Mouse (Mus musculus): ENCODE measurements at regions not wholly inside any gene's neighbourhood (a gene's known extent, or its start where the extent isn't known, plus 50 kb on each side); places are given as distances from the start of the nearest gene placed in this dataset.

- no peaks in the 10 kb centered on the region for H3K9me3 ChIP-seq (ENCODE audit: control insufficient read depth, low read length)
- no peaks in the 10 kb centered on the region for H3K27me3 ChIP-seq (ENCODE audit: control insufficient read depth, insufficient read depth, low read length)
- H3K27ac ChIP-seq (replicated peaks; ENCODE audit: low read depth, low read length), result no peak overlapping the region
- no peak for ATAC-seq (ENCODE audit: low FRiP score, low read depth)
- no peaks in the 10 kb centered on the region for H3K36me3 ChIP-seq (ENCODE audit: control insufficient read depth, insufficient read depth, low read length)
- H3K9ac ChIP-seq (ENCODE audit: low read depth, low read length, severe bottlenecking), result no peak overlapping the region
- H3K4me1 ChIP-seq (ENCODE audit: control insufficient read depth, insufficient read depth, low read length), result no peaks in the 10 kb centered on the region
- no peak overlapping the region for H3K4me3 ChIP-seq (replicated peaks; ENCODE audit: low read length)
- TF ChIP-seq POLR2A (IDR thresholded peaks at IDR 0.05; ENCODE audit: borderline replicate concordance, extremely low read depth, insufficient read depth, insufficient read length), result no peak
- H3K4me2 ChIP-seq (replicated peaks; ENCODE audit: low read depth, low read length, severe bottlenecking), result no peak overlapping the region
- DNase-seq (ENCODE audit: low spot score), result no peak
- WGBS, result 40% methylated on average over 2 of the region's 2 CpGs
Measured at GRCm38 (mm10) chr15:61259047-61259446, 336.2 kb upstream of the A1bg start.

GRCm38 (mm10) chr15:61244511-61244910, 321.7 kb upstream of the A1bg start:
- Histone ChIP-seq H3K4me3 (replicated peaks; ENCODE audit: low read length) (no peak overlapping the region), H3K36me3 (ENCODE audit: control insufficient read depth, insufficient read depth, low read length) (no peaks in the 10 kb centered on the region), H3K27me3 (ENCODE audit: control insufficient read depth, insufficient read depth, low read length) (no peaks in the 10 kb centered on the region), H3K9me3 (ENCODE audit: control insufficient read depth, low read length) (no peaks in the 10 kb centered on the region), H3K4me2 (replicated peaks; ENCODE audit: low read depth, low read length, severe bottlenecking) (no peak overlapping the region), H3K9ac (ENCODE audit: low read depth, low read length, severe bottlenecking) (no peak overlapping the region), H3K4me1 (ENCODE audit: control insufficient read depth, insufficient read depth, low read length) (peaks cover 13% of the 10 kb centered on the region), H3K27ac (replicated peaks; ENCODE audit: low read depth, low read length) (no peak overlapping the region)
- no peak for TF ChIP-seq POLR2A (IDR thresholded peaks at IDR 0.05; ENCODE audit: borderline replicate concordance, extremely low read depth, insufficient read depth, insufficient read length)
- 79% methylated on average over 2 of the region's 2 CpGs for WGBS
- ATAC-seq (ENCODE audit: low FRiP score, low read depth) (no peak), DNase-seq (ENCODE audit: low spot score) (no peak)

- Histone ChIP-seq H3K4me2 (replicated peaks; ENCODE audit: low read depth, low read length, severe bottlenecking) (no peak overlapping the region), H3K9me3 (ENCODE audit: control insufficient read depth, low read length) (no peaks in the 10 kb centered on the region), H3K27ac (replicated peaks; ENCODE audit: low read depth, low read length) (no peak overlapping the region), H3K27me3 (ENCODE audit: control insufficient read depth, insufficient read depth, low read length) (no peaks in the 10 kb centered on the region), H3K9ac (ENCODE audit: low read depth, low read length, severe bottlenecking) (no peak overlapping the region), H3K36me3 (ENCODE audit: control insufficient read depth, insufficient read depth, low read length) (no peaks in the 10 kb centered on the region), H3K4me1 (ENCODE audit: control insufficient read depth, insufficient read depth, low read length) (peaks cover 14% of the 10 kb centered on the region), H3K4me3 (replicated peaks; ENCODE audit: low read length) (no peak overlapping the region)
- DNase-seq (ENCODE audit: low spot score), result no peak
- TF ChIP-seq POLR2A (IDR thresholded peaks at IDR 0.05; ENCODE audit: borderline replicate concordance, extremely low read depth, insufficient read depth, insufficient read length), result no peak
- no peak for ATAC-seq (ENCODE audit: low FRiP score, low read depth)
- 65% methylated on average over 2 of the region's 2 CpGs for WGBS
Measured at GRCm38 (mm10) chr15:61242161-61242681, 319.4 kb upstream of the A1bg start.

- peaks cover 14% of the 10 kb centered on the region for H3K4me1 ChIP-seq (ENCODE audit: control insufficient read depth, insufficient read depth, low read length)
- DNase-seq (ENCODE audit: low spot score), result no peak
- H3K4me3 ChIP-seq (replicated peaks; ENCODE audit: low read length), result no peak overlapping the region
- H3K9me3 ChIP-seq (ENCODE audit: control insufficient read depth, low read length), result no peaks in the 10 kb centered on the region
- no peak for ATAC-seq (ENCODE audit: low FRiP score, low read depth)
- H3K4me2 ChIP-seq (replicated peaks; ENCODE audit: low read depth, low read length, severe bottlenecking), result no peak overlapping the region
- 88% methylated on average over 1 of the region's 1 CpGs for WGBS
- TF ChIP-seq POLR2A (IDR thresholded peaks at IDR 0.05; ENCODE audit: borderline replicate concordance, extremely low read depth, insufficient read depth, insufficient read length), result no peak
- H3K27ac ChIP-seq (replicated peaks; ENCODE audit: low read depth, low read length), result no peak overlapping the region
- no peaks in the 10 kb centered on the region for H3K36me3 ChIP-seq (ENCODE audit: control insufficient read depth, insufficient read depth, low read length)
- no peaks in the 10 kb centered on the region for H3K27me3 ChIP-seq (ENCODE audit: control insufficient read depth, insufficient read depth, low read length)
- H3K9ac ChIP-seq (ENCODE audit: low read depth, low read length, severe bottlenecking), result no peak overlapping the region
Measured at GRCm38 (mm10) chr15:61241741-61242140, 318.9 kb upstream of the A1bg start.

GRCm38 (mm10) chr15:61240344-61240743, 317.5 kb upstream of the A1bg start:
- ATAC-seq (ENCODE audit: low FRiP score, low read depth), result peak; percentile 37; the same call in 1 of the 2 replicates
- Histone ChIP-seq H3K9me3 (ENCODE audit: control insufficient read depth, low read length) (no peaks in the 10 kb centered on the region), H3K36me3 (ENCODE audit: control insufficient read depth, insufficient read depth, low read length) (no peaks in the 10 kb centered on the region), H3K4me3 (replicated peaks; ENCODE audit: low read length) (no peak overlapping the region), H3K4me2 (replicated peaks; ENCODE audit: low read depth, low read length, severe bottlenecking) (no peak overlapping the region), H3K27ac (replicated peaks; ENCODE audit: low read depth, low read length) (no peak overlapping the region), H3K9ac (ENCODE audit: low read depth, low read length, severe bottlenecking) (no peak overlapping the region), H3K27me3 (ENCODE audit: control insufficient read depth, insufficient read depth, low read length) (no peaks in the 10 kb centered on the region), H3K4me1 (ENCODE audit: control insufficient read depth, insufficient read depth, low read length) (peaks cover 14% of the 10 kb centered on the region)
- DNase-seq (ENCODE audit: low spot score), result peak; percentile 26
- TF ChIP-seq POLR2A (IDR thresholded peaks at IDR 0.05; ENCODE audit: borderline replicate concordance, extremely low read depth, insufficient read depth, insufficient read length), result no peak

GRCm38 (mm10) chr15:61239414-61239813, 316.6 kb upstream of the A1bg start:
- Histone ChIP-seq H3K9ac (ENCODE audit: low read depth, low read length, severe bottlenecking) (no peak overlapping the region), H3K36me3 (ENCODE audit: control insufficient read depth, insufficient read depth, low read length) (no peaks in the 10 kb centered on the region), H3K27ac (replicated peaks; ENCODE audit: low read depth, low read length) (no peak overlapping the region), H3K9me3 (ENCODE audit: control insufficient read depth, low read length) (no peaks in the 10 kb centered on the region), H3K4me2 (replicated peaks; ENCODE audit: low read depth, low read length, severe bottlenecking) (no peak overlapping the region), H3K4me1 (ENCODE audit: control insufficient read depth, insufficient read depth, low read length) (peaks cover 14% of the 10 kb centered on the region), H3K4me3 (replicated peaks; ENCODE audit: low read length) (no peak overlapping the region), H3K27me3 (ENCODE audit: control insufficient read depth, insufficient read depth, low read length) (no peaks in the 10 kb centered on the region)
- 28% methylated on average over 7 of the region's 7 CpGs for WGBS
- ATAC-seq (ENCODE audit: low FRiP score, low read depth) (no peak), DNase-seq (ENCODE audit: low spot score) (no peak)
- no peak for TF ChIP-seq POLR2A (IDR thresholded peaks at IDR 0.05; ENCODE audit: borderline replicate concordance, extremely low read depth, insufficient read depth, insufficient read length)
